In genomic region chr16:91578980-91579720, GRCm38 (mm10) we compare ENCODE assay signal across 14 mouse cellular contexts. TPM values are rescaled to one million over a fixed set of nuclear protein-coding genes. Genes with fewer than 3 reads are reported as not detected.
DNase-seq lines count a peak whose midpoint lies in the region; ATAC-seq and TF ChIP-seq lines count a peak whose summit lies in the region.
"Had no signal": no experiment of that assay in that cellular context is flagged by ENCODE, and none has a peak within 500 bp of the region (broad histone marks: within the 10 kb centered on the region; RNA-seq: fewer than 3 reads in every experiment).

No protein-coding gene starts in this region.

- TF ChIP-seq POLR2A in cerebellum, adult 2 months (IDR thresholded peaks at IDR 0.05; ENCODE audit: borderline replicate concordance, insufficient read depth, low read length) = no peak

- H3K4me1 ChIP-seq in cerebellum, adult 2 months (ENCODE audit: control insufficient read depth, insufficient read depth, low read length) = peaks cover 4% of the 10 kb centered on the region; the same call in 1 of the 2 replicates
- H3K4me1 ChIP-seq in hindbrain, postnatal 0 days (ENCODE audit: insufficient read depth, low read length) = no peaks in the 10 kb centered on the region
- peaks cover 8% of the 10 kb centered on the region for H3K4me1 ChIP-seq in hindbrain, embryonic 13.5 days (replicated peaks)
- H3K4me1 ChIP-seq: embryonic facial prominence, embryonic 13.5 days; hindbrain, embryonic 15.5 days; lung, embryonic 15.5 days had no signal

- no peaks in the 10 kb centered on the region; the same call in 1 of the 2 replicates for H3K36me3 ChIP-seq in hindbrain, postnatal 0 days (ENCODE audit: insufficient read depth, low read length)
- peaks cover 47% of the 10 kb centered on the region for H3K36me3 ChIP-seq in hindbrain, embryonic 13.5 days

- H3K9ac ChIP-seq in hindbrain, postnatal 0 days (replicated peaks; ENCODE audit: low read length) = no peak overlapping the region
- H3K9ac ChIP-seq in hindbrain, embryonic 13.5 days = no peak overlapping the region
- H3K9ac ChIP-seq: embryonic facial prominence, embryonic 13.5 days; hindbrain, embryonic 15.5 days; lung, embryonic 15.5 days had no signal

- peak; percentile 27 to 43 for DNase-seq in cerebellum, adult 2 months
- DNase-seq in cerebellum, adult 11-12 months = no peak
- peak; percentile 32 for DNase-seq in hindbrain, postnatal 0 days (ENCODE audit: low spot score)
- peak; percentile 25 for DNase-seq in right cerebral cortex, postnatal 4 days
- DNase-seq in right cerebral cortex, postnatal 25 days = no peak
- peak; percentile 46 for DNase-seq in telencephalon, adult 2 months (ENCODE audit: low read depth, low spot score)
- no peak for DNase-seq in kidney, postnatal 4 days
- DNase-seq: heart, adult 11 months; kidney, adult 18-20 months had no signal

- H3K27ac ChIP-seq in cerebellum, adult 2 months (ENCODE audit: insufficient read depth, low read length) = no peak overlapping the region; the same call in 1 of the 2 replicates
- H3K27ac ChIP-seq in hindbrain, postnatal 0 days = no peak overlapping the region
- H3K27ac ChIP-seq in hindbrain, embryonic 13.5 days = no peak overlapping the region
- H3K27ac ChIP-seq: embryonic facial prominence, embryonic 13.5 days; hindbrain, embryonic 15.5 days; lung, embryonic 15.5 days had no signal

- no peak for ATAC-seq in hindbrain, postnatal 0 days
- ATAC-seq in hindbrain, embryonic 13.5 days (ENCODE audit: low FRiP score) = no peak
- ATAC-seq: Patski had no signal

- no peak for TF ChIP-seq CTCF in cerebellum, adult 2 months (IDR thresholded peaks at IDR 0.05; ENCODE audit: borderline replicate concordance, insufficient read depth, low read depth, low read length)
- no peak for TF ChIP-seq CTCF in hindbrain, postnatal 0 days (IDR thresholded peaks at IDR 0.05; ENCODE audit: low read depth)

- H3K4me3 ChIP-seq in cerebellum, adult 2 months (replicated peaks; ENCODE audit: insufficient read depth, low read depth, low read length) = no peak overlapping the region
- no peak overlapping the region for H3K4me3 ChIP-seq in hindbrain, postnatal 0 days (ENCODE audit: low read length)
- no peak overlapping the region for H3K4me3 ChIP-seq in hindbrain, embryonic 13.5 days
- H3K4me3 ChIP-seq: embryonic facial prominence, embryonic 13.5 days; hindbrain, embryonic 15.5 days; lung, embryonic 15.5 days had no signal

- no peaks in the 10 kb centered on the region for H3K9me3 ChIP-seq in hindbrain, postnatal 0 days (ENCODE audit: low read length)
- H3K9me3 ChIP-seq in hindbrain, embryonic 13.5 days = no peaks in the 10 kb centered on the region
- H3K9me3 ChIP-seq: embryonic facial prominence, embryonic 13.5 days; hindbrain, embryonic 15.5 days; lung, embryonic 15.5 days had no signal

- WGBS in cerebellum, adult 2 months = 41% methylated on average over 14 of the region's 14 CpGs
- 71% methylated on average over 14 of the region's 14 CpGs for WGBS in hindbrain, postnatal 0 days
- 83% methylated on average over 14 of the region's 14 CpGs for WGBS in hindbrain, embryonic 13.5 days

- no peaks in the 10 kb centered on the region for H3K27me3 ChIP-seq in cerebellum, adult 2 months (ENCODE audit: control insufficient read depth, insufficient read depth, low read length)
- no peaks in the 10 kb centered on the region for H3K27me3 ChIP-seq in hindbrain, postnatal 0 days (ENCODE audit: insufficient read depth, low read length)
- H3K27me3 ChIP-seq in hindbrain, embryonic 13.5 days = no peaks in the 10 kb centered on the region
- H3K27me3 ChIP-seq: embryonic facial prominence, embryonic 13.5 days; hindbrain, embryonic 15.5 days; lung, embryonic 15.5 days; Patski had no signal

- H3K4me2 ChIP-seq in hindbrain, postnatal 0 days (ENCODE audit: low read depth, low read length) = no peak overlapping the region
- no peak overlapping the region for H3K4me2 ChIP-seq in hindbrain, embryonic 13.5 days
- H3K4me2 ChIP-seq: embryonic facial prominence, embryonic 13.5 days; hindbrain, embryonic 15.5 days; lung, embryonic 15.5 days had no signal

RNA-seq across cellular contexts. Expression of gene Tmem50b, which starts 18.4 kb away (rescaled TPM):
- polyA plus RNA-seq in cerebellum, adult 2 months (2012; rRNA removed) = 147 and 148 TPM in 2 replicates
- total RNA-seq in hindbrain, postnatal 0 days (2014; rRNA removed) = 79.6 and 93.3 TPM in 2 replicates
- 107 and 114 TPM in 2 replicates for polyA plus RNA-seq in hindbrain, postnatal 0 days (2015; fragmentation: Nextera tagmentation; extraction: Ambion mirVana)
- 69.1 and 69.5 TPM in 2 replicates for polyA plus RNA-seq in hindbrain, embryonic 13.5 days (2015; fragmentation: Nextera tagmentation; extraction: Ambion mirVana)

RNA-seq across cellular contexts. Expression of gene Ifngr2, which starts 32.3 kb away (rescaled TPM):
- polyA plus RNA-seq in cerebellum, adult 2 months (2012; rRNA removed) = 33.9 and 34.5 TPM in 2 replicates
- 53.1 and 68.4 TPM in 2 replicates for total RNA-seq in hindbrain, postnatal 0 days (2014; rRNA removed)
- polyA plus RNA-seq in hindbrain, postnatal 0 days (2015; fragmentation: Nextera tagmentation; extraction: Ambion mirVana) = 131 and 140 TPM in 2 replicates
- polyA plus RNA-seq in hindbrain, embryonic 13.5 days (2015; fragmentation: Nextera tagmentation; extraction: Ambion mirVana) = 72.1 and 73.0 TPM in 2 replicates

RNA-seq across cellular contexts. Expression of gene Dnajc28, which starts 39.7 kb away (rescaled TPM):
- polyA plus RNA-seq in cerebellum, adult 2 months (2012; rRNA removed) = 7.6 and 7.7 TPM in 2 replicates
- total RNA-seq in hindbrain, postnatal 0 days (2014; rRNA removed) = 1.7 and 5.3 TPM in 2 replicates
- 2.9 and 3.8 TPM in 2 replicates for polyA plus RNA-seq in hindbrain, postnatal 0 days (2015; fragmentation: Nextera tagmentation; extraction: Ambion mirVana)
- 5.2 and 7.0 TPM in 2 replicates for polyA plus RNA-seq in hindbrain, embryonic 13.5 days (2015; fragmentation: Nextera tagmentation; extraction: Ambion mirVana)

Comparison
In these comparisons a context has a peak if more than half of its experiments do, and no peak if none do; other contexts are left out.
1. DNase-seq: peak in cerebellum, adult 2 months (2 of 2), hindbrain, postnatal 0 days (single experiment), right cerebral cortex, postnatal 4 days (single experiment) and telencephalon, adult 2 months (single experiment); none in cerebellum, adult 11-12 months (single experiment), right cerebral cortex, postnatal 25 days (single experiment) and kidney, postnatal 4 days (0 of 2).